Mouse (Mus musculus): Measurements from ENCODE around the gene Tm2d1. TPM values are rescaled to one million over a fixed set of nuclear protein-coding genes. Genes with fewer than 3 reads are reported as not detected.

Gene Tm2d1
- 10 to 100 TPM; 73.9 to 74.6 TPM for polyA plus RNA-seq (2017; shearing (Covaris generic))

DNA sequence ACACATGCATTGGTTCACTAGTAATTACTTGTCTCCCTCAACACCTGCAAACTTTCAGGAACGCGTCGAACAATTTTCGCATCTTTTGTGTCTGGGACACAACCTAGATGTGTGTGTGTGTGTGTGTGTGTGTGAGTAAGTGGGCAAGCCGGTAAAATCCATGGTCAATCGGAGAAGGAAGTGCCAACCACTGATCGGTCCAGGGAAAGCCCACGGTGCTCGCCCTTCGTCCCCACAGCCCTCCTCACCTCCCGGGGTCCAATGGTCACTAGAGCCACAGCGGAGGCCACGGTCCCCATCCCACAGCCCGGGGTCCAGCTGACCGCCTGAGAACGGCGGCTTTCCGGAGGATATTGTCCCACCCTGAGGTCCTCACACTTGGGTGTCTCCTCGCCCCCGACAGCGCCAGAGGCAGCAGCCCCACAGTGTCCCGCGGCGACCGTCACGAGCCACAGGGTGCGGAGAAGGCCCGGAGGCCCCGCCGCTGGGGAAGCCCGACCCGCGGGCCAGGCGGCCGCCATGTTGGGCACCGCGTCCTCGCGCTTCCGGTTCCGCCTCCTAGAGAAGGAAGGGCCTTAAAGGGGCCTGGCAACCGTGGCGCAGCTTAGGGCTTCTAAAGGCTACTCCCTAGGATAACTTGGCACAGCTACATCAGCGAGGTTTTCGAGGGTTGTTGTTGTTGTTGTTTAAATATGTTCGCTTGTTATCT is at the start of gene Tm2d1:
Tm2d1 (minus strand) TSS at position 591 of the 709 bp plus-strand sequence.

DNA sequence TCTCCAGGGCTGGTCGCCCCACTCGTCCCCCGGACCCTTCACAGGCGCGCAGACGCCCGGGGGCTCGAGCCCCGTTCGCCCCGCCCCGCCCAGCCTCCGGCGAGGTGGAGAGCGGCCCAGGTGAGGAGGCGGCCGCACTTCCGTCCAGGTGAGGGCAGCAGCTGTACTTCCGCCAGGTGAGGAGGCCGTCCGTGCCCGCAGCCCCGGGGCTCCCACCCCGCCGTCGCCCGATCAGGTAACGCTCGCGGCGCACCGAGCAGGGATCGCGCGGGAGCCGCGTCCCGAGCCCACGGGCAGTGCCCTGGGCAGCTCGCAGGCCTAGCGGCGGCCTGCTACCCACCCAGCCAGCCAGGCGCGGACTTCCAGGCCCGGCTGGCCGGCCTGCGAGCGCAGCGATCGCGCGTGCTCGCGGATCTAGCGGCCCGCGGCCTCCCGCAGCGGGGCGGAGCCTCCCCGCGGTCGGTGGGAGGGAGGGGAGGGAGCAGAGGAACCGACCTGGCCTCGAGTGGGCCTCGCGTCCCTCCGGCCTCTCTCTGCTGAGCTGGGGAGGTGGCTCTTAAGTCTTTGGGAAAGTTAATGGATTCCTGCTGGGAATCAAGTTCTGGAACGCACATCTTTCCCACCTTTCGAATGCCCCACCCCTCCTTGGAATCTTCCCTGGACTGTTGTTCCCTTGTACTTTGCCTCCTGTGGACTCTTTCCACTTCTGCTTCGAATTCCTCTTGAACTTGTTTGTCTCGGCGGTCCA is 12.8 kb upstream of the Tm2d1 start, which contains the start of gene Patj:
Patj (plus strand) TSS at position 96 of the 748 bp plus-strand sequence.

Other genes starting within 250 kb of the Tm2d1 start
- gene Patj, start 12.5 kb upstream of the Tm2d1 start, polyA plus RNA-seq (2017; shearing (Covaris generic)): 10 to 100 TPM; 31.0 to 34.8 TPM